Mouse (Mus musculus): Measurements from ENCODE around the gene Slc37a1.

DNA sequence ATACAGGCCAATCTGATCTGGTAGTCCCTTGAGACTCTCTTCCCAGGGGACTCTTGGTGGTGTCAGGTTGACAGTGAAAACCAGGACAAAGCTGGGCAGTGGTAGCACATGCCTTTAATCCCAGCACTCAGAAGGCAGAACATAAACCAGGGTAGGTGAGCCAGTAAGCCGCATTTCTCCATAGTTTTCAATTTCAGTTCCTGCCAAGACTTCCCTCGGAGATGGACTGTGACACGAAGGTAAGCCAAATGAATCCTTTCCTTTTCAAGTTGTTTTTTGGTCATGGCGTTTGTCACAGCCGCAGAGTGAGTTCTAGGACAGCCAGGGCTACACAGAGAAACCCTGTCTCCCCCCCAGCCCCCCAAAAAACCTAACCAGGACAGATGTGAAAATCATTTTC lies 105.4 kb downstream of the Slc37a1 start:
- no peak for TF ChIP-seq POLR2A (IDR thresholded peaks at IDR 0.05; ENCODE audit: borderline replicate concordance, extremely low read depth, low read depth, low read length)
- TF ChIP-seq CTCF (IDR thresholded peaks at IDR 0.05; ENCODE audit: insufficient read depth, low read length) = no peak

Measured in lung, adult 2 months (tissue).